Mouse (Mus musculus) cerebellum, postnatal 10 days (tissue): ENCODE measurements around the gene Foxn3.

ENCODE experiments used
- DNase-seq, 2 experiments: peaks; one replicate each; pipeline ENCODE4 v3.0.0; 2021; ENCODE audit warnings: mixed read lengths in 2 of 2

Foxn3 gene

GRCm38 (mm10) chr12:99380855-99381262, 182.5 kb downstream of the Foxn3 start:
- DNase-seq = no peak

- DNase-seq = no peak
These were observed 183.3 kb downstream of the Foxn3 start for GRCm38 (mm10) chr12:99380124-99380523.

GRCm38 (mm10) chr12:99378284-99378683, 185.1 kb downstream of the Foxn3 start:
- DNase-seq = no peak

DNA sequence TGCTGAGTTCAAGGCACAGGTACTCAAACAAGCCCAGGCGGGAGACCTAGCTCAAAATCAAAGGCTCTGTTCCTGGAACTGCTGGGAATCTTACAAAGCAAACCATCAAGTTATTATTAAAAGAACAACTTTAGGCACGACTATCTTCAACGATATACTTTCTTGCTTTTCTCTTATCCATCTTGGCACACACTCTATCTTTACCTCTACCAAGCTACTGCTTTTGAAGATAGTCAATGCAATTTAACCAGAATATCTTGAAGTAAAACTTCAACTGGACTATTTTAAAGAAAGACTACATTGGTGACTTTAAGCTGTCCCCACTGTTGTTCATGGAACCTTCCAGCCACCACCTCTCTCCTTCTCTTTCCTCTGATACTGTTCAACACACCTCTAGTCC, 185.7 kb downstream of the Foxn3 start:
- no peak for DNase-seq

DNA sequence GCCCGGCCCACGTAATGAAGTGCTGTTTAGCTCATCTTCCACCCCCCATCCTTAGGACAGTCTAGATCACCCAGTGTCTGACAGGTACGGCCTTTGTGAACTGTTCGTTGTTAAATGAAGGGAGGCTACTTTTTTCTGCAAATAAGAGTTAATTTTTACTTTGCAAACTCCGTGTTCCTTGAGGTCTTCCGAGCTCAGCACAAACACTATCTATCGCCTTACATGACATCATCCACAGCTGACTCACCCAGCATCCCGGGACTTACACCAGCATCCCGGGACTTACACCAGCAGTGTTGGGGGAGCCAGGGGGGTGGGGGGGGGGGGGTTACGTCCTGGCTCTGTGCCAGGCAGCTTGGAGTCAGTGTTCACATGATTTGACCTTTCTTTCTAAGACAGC, 186.3 kb downstream of the Foxn3 start:
- no peak for DNase-seq

DNA sequence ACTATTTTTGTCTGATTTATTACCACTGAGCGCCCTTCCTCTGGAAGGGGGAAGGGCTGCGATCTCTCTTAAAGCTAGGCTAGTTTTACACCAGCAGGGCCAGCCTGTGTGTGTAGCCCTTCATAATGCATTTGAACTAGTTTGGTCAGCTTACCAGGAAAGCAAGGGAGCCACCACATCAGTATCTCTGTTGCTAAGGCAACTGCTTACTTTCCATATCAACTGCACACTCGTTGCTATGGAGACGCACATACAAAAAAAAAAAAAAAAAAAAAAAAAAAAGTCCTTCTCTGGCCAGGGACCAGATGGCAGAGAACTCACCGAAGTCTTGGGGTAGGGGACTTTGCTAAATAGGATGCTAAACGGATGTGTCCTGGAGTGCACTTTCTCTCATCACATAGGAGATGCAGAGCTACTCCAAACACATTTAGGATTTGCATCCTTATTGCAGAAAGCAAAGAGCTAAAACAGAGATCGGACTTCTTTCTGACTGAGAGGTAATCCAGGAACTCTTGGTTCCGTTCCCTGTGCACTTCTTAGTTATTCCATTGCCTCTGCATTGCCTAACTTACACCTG, 187.4 kb downstream of the Foxn3 start:
- DNase-seq = no peak

DNA sequence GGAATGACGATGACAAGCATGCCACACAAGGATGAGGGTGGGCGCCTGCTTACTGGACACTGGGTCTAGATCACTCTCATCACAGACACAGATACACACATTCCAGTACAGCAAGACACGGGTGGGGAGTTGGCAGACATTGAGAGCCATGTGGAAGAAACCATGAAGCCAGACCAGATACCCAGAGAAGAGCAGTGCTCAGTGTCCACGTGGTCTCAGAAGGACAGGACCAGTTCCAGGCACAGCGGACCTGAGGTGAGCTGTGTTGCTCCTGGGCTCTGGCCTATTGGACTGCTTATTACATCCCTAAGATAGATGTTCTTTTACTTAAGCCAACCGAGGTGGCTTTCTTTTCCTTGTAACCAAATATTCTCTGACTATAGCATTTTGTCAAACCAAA, 188.0 kb downstream of the Foxn3 start:
- peak in 1 of 2 experiments; percentile 52 for DNase-seq

GRCm38 (mm10) chr12:99374099-99374600, 189.2 kb downstream of the Foxn3 start:
- DNase-seq = peak; percentile 93 to 94

- DNase-seq = peak; percentile 53 to 59
These were observed 189.8 kb downstream of the Foxn3 start for GRCm38 (mm10) chr12:99373584-99373983.

DNA sequence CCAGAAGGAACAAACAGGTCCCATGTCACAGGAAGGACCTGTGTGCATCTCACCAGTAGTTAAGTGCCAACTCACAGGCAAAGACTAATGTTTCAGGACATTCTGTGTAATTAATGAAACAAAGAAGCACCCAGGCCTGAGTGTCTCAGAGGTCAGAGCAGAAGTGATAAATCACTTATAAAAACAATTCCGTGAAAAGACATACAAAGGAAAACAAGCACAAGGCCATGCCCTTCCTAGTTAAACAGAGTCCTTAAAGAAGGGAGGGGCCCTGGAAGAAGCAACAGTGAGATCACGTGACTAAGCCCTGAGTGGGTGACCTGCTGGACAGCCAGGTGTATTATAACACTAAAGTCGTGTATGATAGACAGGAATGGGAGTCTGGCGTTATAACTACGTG, 191.9 kb downstream of the Foxn3 start:
- no peak for DNase-seq

GRCm38 (mm10) chr12:99368251-99368650, 195.1 kb downstream of the Foxn3 start:
- DNase-seq = no peak

GRCm38 (mm10) chr12:99365999-99366398, 197.4 kb downstream of the Foxn3 start:
- DNase-seq = no peak

GRCm38 (mm10) chr12:99364201-99364600, 199.2 kb downstream of the Foxn3 start:
- DNase-seq = peak; percentile 88 to 90

GRCm38 (mm10) chr12:99363024-99363423, 200.4 kb downstream of the Foxn3 start:
- no peak for DNase-seq

- peak; percentile 59 to 62 for DNase-seq
These were observed 201.6 kb downstream of the Foxn3 start for GRCm38 (mm10) chr12:99361752-99362132.

GRCm38 (mm10) chr12:99360958-99361751, 202.2 kb downstream of the Foxn3 start:
- no peak for DNase-seq

DNA sequence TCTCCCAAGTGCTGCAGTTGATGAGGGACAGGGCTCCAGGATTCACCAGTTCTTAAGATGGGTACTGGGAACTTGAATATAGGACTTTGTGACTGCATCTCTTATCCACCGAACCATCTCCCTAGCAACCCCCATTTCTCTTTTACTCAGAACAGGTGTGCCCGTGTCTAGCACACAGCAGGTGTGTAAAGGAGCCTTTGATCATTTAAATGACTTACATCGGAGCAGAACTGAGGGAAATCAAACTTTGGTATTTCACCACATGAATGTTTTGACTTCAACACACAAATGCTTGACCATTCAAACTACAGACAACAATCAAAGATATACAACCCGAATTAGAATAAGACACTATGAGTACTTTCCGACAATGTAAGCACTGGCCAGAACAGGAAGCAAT, 204.7 kb downstream of the Foxn3 start:
- no peak for DNase-seq

DNA sequence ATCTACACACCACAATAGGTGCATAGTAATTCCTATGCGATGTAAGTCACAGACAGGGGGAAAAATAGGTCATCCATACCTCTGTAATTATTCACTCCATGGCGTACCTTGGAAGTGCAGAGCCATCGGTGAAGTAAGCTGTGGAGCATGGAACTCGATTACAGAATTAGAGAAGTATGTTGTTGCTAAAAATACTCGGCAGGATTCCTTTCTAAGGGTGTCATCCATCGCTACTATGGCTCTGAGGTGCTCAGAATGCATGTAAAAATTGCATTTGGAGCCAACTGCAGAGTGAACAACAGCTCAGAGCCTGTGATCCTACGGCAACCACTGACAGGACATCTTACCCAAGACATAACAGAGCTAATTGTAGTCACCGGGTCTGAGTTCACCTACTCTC, 206.7 kb downstream of the Foxn3 start:
- DNase-seq = no peak

DNA sequence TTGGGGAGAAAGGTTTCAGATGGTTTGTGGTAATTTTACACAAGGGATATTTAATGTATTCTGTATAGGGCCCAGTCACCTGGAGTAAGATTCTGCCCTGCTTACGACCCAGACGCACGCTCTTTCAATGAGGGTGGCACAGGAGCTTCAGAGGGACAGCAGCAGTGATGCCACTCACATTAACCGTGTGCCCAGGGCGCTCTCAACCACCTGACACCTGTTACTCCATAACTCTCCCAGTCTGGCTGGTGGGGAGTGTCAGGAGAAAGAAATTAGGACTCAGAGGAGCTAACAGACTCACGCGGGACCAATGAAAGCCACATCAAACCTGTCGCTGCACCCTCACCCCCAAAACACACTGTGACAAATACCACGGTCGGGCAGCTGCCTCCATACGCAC, 209.7 kb downstream of the Foxn3 start:
- DNase-seq = no peak

DNA sequence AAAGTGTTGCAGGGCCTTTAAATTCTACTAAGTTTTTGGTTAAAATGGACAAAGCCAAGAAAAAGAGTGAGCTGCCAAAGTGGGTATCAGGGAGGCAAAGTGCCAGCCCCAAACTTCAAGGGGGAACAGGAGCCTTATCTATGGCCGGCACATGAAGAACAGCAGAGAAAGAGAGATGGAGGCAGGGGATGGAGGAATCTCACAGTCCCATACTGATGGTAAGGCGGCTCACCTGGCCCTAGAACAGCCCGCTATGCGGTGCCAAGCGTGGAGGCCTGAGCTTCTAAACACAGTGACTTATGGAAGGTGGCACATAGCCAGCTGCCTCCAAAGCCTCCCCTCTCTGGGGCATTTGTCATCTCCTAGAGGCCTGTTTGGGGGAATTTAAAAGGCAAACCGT, 210.8 kb downstream of the Foxn3 start:
- no peak for DNase-seq

DNA sequence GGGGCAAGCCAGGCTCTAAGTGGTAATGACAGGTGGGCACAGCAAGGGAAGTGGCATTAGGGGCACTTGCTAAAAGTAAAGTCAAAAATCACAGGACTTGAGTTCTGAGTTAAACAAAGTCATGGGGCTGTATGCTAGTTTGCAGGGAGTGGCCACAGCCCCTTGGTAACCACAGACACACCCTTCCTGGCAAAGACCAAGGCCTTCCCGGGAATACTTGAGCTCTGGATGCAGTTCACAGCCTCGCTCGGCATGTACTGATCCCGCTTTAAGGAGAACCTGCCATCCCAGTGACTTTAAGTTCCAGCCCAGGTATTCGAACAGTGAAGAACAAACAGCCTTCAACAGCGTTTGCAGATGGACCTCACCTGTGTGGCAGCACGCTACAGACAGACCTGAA, 211.2 kb downstream of the Foxn3 start:
- no peak for DNase-seq

DNA sequence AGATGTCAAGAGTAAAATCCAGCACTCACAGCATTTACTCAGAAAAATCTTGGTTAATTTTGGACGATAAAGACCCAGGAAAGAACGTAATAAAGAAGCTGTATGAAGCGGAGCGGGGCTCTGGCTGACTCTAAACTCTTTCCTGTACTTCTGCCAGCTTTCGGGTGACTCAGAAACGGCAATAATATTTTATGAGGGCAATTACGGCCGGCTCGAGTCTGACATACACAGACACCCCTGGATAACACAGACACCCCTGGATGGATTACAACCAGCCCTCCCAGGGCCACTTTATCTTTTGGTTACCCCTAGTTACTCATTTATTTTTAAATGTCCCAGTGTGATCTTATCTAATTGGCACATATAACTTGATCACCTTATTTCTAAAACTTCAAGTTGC, 211.7 kb downstream of the Foxn3 start:
- DNase-seq = no peak

DNA sequence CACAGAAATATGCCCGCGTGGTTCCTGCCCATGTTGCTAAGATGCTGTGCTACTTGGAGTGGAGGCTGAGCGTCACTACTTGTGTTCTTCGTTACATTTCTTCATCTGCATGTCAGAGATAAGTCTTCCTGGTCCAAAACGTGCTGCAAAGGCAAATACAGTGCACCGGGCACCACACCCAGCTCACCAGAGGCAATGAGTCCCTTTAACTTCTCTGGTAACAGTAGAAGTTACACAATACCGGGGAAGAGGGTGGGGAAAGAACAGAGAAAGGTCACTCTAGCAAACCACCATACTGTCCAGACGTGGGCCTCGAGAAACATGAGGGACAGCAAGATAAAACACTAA, 213.8 kb downstream of the Foxn3 start:
- no peak for DNase-seq

DNA sequence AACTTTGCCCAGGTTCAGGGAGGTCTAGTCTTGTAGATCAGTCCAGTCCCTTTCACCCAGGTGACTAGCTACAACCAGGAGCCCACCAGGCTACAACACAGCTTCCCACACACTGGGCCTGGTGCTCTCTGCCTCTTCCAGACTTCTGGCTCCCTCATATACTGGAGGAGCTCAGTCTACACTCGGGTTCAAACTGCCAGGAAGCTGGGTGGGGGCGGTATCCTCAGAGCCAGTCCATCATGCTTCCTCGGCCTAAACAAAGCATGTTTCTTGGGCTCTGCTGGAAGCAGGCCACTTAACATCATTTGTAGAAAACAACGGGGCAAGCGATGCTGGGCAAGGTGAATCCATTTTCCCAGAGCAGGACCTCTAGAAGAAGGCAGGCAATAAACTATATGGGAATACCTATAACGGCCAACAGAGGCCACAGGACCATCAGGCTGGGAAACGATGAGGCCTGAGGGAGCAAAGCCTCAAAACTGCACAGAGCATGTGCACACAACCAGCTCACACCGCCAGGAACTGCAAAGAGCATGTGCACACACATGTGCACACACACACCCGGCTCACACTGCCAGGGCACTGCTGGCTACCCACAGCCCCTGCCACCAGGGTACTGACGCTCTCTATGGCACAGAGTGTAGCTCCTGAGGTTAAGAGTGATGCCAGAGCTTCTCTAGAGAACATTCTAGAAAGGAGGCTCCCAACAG, 214.3 kb downstream of the Foxn3 start:
- no peak for DNase-seq
